Mouse (Mus musculus) A20 (cell line): ENCODE measurements around the gene Zfp706.
"Not testable (repeated sequence)": the region's sequence is repeated elsewhere in the genome, so short reads cannot be mapped to it uniquely, and the experiment has no call there.

ENCODE experiments used
- DNase-seq: peaks from one replicate; pipeline ENCODE4 v3.0.0-alpha.2; 2011; ENCODE audit warnings: low read depth, low spot score

The Zfp706 gene

GRCm38 (mm10) chr15:37011316-37011715 is 3.7 kb upstream of the Zfp706 start:
- no peak for DNase-seq

DNA sequence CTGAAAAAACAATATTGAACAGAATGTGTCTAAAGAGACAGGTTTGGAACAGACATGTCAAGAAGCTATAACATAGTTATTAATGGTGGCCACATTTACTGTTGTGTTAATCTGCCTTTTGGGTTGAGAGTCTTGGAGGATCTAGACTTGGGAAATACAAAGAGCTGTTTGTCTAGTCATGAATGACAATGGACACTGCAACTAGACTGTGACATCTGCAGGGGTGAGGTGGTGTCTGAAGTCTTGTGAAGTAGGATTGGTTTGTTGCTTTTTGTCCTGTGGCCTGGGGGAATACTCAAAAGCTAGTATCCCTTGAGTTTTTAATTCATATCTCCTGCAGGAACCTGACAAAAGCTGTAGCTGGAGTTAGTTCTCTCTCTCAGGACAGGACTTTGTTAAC is 973 bp upstream of the Zfp706 start:
- DNase-seq = no peak

- peak; percentile 51 for DNase-seq
Measured at GRCm38 (mm10) chr15:37007959-37008419, 416 bp upstream of the Zfp706 start.

DNA sequence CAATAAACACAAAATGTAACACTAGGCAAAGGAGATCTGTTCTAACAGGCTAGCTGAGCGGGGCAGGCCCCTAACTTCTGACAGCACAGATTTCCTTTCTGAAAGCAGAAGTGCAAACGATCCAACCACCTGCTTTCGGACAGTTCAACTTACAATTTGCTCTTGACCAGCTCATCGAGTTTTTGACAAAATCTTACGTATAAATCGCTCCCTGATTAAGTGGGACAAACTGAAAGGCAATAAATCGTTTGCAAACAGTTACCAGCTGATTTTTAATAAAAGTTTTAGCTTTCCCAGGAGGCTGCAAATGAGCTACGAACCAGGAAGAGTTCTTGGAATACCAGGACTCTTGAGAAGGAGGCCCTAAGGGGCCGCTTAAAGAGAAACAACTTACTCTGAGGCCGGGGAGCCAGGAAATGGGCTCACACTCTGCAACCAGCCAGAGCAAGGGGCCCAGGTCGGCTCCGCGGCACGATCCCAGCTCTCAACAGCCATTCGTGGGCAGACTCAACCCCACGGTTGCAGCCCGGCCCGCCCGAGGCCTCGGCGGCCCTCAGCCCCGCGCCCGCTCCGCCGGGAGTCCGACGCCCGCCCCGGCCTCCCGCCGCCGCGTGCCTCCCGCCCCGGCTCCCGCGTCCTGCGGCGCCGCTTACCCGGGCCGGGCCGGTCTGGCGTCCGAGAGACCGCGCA is 953 bp downstream of the Zfp706 start:
- DNase-seq = peak; percentile 88

DNA sequence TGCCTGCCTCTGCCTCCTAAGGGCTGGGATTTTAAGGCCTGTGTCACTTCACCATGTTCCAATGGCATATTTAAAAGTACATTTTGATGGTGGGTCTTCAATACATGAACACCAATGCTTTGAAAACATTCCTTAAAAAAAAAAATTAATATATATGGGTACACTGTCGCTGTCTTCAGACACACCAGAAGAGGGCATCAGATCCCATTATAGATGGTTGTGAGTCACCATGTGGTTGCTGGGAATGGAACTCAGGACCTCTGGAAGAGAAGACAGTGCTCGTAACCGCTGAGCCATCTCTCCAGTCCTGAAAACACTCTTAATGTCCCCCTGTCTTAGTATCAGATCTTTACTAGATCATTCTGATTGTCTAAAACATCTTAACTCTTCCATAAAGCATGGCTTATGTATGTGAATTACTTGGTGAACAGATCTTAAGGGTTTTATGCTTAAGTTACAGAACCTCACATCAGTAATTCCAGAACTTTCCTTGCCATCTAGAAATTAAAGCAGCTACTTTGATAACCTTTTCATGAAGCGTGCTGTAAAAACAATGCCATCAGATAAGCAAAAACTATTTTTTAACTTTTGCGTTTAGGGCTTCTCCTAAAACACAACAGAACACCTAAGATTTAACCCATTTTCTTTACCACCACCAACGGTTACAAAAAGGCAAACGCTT is 1.6 kb downstream of the Zfp706 start:
- DNase-seq = no peak

DNA sequence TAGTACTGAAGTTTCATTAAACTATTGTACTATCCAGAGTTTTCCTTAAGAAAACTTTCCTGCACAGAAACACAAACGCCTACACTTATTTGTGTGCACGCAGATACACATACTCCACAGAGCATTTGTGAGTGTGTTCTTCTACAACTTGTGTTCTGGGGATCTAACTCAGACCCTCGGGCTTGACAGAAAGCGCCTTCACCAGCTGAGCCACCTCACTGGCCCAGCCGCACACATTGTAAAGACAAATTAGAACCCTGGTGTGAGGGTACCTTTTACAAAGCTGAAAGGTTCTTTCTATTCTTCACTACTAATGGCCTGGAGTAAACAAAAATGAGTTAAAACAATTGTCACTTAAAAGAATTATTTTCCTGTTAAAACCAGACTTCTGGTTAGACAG is 2.7 kb downstream of the Zfp706 start:
- DNase-seq = no peak

- no peak for DNase-seq
Measured at GRCm38 (mm10) chr15:37002276-37002675, 5.3 kb downstream of the Zfp706 start.

DNA sequence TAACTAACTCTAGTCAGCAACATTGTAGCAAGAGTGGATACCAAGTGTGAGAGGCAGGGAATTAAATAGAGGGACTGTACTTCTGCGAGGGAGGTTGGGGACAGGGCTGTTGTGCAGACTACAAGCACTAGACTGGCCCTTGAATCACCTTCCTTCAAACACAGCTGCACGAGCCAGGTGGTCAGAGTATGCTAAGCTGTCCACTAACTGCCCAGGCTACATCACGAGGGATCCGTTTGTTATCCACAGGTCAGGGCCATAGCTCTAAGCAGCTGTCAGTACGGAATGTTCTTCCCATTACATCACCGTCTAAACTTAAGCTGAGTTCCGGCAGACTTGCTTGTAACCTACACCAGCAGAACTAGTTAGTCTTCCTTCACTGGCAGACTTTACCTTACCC is 8.0 kb downstream of the Zfp706 start:
- not testable (repeated sequence) for DNase-seq

DNA sequence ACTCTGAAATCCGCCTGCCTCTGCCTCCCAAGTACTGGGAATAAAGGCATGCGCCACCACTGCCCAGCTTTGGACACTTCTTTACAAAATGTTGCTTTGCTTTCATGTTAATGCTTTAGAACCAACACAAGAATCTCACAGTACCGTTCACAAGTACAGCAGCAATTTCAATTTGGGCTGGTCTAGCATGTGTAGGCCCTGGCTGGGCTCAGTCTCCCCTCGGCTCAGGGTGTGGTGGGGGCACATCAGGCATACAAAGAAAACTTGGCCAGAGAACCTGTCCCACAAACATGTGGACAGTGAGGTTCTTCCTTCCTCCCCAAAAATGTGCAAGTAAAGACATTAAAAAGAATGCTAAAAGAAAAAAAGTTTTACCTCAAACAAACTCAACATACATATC is 12.4 kb downstream of the Zfp706 start:
- no peak for DNase-seq

DNA sequence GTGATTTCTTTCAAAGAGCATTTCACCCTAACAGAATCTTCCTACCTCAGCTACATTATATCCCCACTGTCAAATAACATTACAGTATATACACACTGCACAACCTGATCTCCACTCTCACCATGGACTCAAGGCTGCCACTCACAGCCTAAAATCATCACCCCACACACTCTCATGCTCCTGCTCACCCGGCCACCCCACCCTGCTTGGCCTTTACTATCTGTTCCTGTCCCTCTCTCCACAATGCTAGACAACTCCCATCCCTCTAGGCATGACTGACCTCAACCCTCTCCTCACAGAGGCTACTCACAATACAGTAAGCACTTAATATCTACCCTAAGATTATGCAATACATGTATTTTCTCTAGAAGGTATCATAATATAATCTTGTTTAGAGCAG is 12.9 kb downstream of the Zfp706 start:
- DNase-seq = no peak

GRCm38 (mm10) chr15:36993435-36994178 is 14.0 kb downstream of the Zfp706 start:
- no peak for DNase-seq

GRCm38 (mm10) chr15:36991353-36991752 is 16.2 kb downstream of the Zfp706 start:
- no peak for DNase-seq

DNA sequence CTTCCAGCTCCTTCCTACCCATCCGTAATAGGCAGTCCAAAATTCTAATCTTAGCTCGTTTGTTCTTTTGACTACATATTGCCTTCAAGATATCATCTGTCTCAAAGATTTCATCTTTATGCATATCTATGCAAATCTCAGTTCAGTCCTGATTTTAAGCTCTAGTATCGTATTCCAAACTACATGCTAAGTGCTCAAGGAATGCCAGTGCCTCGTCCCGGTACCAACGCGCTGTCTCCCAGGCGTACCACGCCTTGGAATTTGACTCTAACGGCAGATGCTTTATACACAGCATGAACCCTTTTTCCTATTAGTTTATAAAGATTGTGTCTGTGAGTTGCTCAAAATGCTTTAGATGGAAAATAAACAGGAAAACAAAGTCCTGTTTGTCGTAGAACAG is 17.7 kb downstream of the Zfp706 start:
- no peak for DNase-seq

GRCm38 (mm10) chr15:36988718-36989115 is 18.9 kb downstream of the Zfp706 start:
- no peak for DNase-seq

DNA sequence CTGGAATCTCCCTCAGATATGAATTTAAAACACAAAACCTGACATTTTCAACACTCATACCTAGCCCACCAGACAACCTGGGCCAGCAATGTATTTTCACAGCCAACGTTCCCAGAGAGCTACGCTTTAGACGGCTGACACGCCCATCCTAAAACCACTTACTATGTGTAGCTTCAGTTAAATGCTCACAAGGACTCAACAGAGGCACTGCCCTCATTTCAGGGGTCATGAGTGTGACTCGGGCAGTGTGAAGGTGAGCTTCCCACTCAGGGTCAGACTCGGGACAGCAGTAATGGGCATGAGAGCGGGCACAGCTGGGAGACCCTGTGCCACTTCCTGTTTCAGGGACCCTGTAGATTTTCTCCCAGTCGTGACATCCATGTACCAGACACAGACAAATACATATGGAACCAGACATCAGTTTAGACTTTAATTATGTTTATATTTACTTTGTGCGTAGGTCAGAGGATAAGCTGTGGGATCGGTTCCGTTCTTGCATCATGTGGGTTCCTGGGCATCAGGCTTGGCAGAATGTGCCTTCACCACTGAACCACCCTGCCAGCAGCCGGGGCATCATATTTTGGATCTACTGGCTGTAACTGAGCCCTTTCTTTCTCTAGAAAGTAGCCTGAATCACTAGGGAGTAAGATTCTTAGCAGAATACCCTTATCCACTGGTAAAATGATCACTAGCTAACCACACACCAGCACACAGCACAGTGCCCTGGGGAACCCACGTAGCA is 19.4 kb downstream of the Zfp706 start:
- DNase-seq = no peak

GRCm38 (mm10) chr15:36987211-36987877 is 20.2 kb downstream of the Zfp706 start:
- peak; percentile 82 for DNase-seq

DNA sequence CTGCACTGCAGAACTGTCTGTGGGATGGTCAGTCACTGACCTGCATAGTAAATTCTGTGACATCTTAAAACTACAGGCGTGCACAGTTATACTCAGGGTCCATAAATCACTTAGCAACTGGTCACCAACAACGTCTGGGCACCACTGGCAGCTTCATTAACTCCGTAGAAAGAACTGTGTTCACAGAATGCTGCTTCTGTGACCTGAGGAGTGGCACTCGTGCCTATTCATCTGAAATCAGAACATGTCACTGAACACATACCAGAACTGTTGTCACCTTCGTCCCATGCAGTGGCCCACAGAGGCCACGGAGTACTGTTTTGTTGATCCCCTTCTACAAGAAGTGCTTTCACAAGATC is 22.0 kb downstream of the Zfp706 start:
- no peak for DNase-seq

DNA sequence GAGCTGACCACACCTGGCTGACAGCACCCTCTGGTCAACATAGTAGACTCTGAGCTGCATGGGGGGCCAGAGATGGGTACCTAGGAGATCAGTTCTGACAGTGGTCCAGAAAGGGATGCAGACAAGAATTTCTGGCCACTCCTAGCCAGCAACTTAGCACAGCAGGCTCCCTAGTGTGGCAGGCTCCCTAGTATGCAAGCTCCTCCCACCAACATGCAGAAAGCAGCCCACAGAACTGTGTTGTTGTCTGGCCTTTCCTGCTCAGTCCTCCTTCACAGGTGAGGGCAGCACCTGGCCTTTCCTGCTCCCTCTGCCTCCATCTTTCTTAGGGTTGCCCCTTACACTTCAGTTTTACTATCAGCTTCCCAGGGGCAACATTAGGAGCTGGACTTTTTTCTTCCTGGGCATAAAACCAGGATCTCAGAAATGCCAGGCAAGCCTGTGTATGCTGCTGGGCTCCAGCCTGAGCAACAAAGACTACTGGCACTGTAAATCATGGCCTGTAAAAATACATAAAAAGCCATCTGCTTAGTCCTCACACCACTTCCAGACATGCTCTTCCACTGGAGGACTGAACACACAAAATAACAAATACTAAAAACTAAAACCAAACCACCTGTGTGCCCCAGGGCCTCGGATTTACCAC is 22.5 kb downstream of the Zfp706 start:
- DNase-seq = no peak

- DNase-seq = no peak
Measured at GRCm38 (mm10) chr15:36983455-36983854, 24.1 kb downstream of the Zfp706 start.

- DNase-seq = no peak
Measured at GRCm38 (mm10) chr15:36980238-36980637, 27.3 kb downstream of the Zfp706 start.
